Mouse (Mus musculus) lung, postnatal 25 days (tissue): ENCODE data around the gene Mark2.

Experiments used
- DNase-seq: peaks from one replicate; pipeline ENCODE4 v3.0.0; 2022; ENCODE audit warnings: low spot score

The Mark2 gene

GRCm38 (mm10) chr19:7334049-7334448 is 7.6 kb downstream of the Mark2 start:
- DNase-seq: peak; percentile 64

DNA sequence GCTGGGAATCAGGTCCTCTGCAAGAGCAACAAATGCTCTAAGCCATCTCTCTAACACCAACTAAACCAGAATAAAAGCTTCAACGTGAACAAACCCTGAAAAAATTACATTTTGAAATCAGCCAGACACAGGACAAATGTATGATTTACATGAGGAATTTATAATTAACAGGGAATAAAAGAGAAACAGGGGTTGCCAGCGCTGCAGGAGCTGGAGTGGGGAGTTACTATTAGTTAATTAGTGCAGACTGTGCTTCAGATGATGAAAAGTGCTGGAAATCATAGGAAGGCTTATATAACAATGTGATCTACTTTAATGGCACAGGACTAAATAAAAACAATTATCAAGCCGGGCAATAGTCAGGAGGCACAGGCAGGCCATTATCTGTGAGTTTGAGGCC is 20.3 kb downstream of the Mark2 start:
- DNase-seq: no peak

DNA sequence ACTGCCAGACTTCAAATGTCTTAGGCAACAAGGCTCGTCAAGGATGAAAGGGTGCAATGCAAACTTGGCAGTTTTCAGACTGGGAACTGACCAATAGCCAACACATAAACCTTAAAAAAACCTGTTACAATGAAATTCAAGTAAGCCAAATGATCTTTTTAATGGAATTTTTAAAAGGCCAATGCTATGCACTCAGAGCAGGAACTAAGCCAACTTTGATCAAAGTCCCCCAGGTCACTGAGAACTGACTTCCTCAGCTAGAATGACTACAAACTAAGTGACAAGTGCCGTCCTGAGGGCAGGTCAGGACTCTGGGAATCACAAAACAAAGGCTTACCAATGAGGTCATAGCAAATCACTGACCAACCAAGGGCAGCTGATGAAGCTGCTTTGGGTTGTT is 21.5 kb downstream of the Mark2 start:
- no peak for DNase-seq

GRCm38 (mm10) chr19:7317716-7318115 is 23.9 kb downstream of the Mark2 start:
- no peak for DNase-seq

- DNase-seq: no peak
Measured at GRCm38 (mm10) chr19:7316822-7317221, 24.8 kb downstream of the Mark2 start.

GRCm38 (mm10) chr19:7315587-7315984 is 26.1 kb downstream of the Mark2 start:
- DNase-seq: no peak

DNA sequence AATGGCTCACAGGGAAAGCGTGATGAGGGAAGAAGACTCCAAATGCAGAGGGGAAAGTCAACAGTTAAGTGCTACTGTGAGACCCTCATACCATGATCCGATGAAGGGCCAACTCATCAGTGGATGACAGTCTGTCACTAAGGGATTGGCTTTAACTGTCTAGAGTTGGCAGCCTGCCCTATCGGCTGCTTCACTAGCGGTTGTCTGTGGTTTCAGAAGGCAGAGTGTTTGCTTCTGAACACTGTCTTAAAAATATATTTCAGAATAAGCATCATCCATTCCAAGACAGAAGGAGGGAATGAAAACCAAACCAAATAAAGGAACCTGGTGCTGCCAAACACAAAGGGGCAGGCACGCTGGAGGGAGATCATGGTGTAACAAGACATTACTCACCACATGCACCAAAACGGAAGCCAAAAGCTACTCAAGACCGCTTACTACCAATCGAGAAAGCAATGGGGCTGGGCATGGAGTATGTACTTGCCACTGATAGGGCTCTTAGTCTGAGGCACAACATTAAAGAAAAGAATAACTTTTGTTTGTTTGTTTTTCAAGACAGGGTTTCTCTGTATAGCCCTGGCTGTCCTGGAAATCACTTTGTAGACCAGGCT is 26.6 kb downstream of the Mark2 start:
- no peak for DNase-seq

GRCm38 (mm10) chr19:7313660-7314059 is 28.0 kb downstream of the Mark2 start:
- no peak for DNase-seq

DNA sequence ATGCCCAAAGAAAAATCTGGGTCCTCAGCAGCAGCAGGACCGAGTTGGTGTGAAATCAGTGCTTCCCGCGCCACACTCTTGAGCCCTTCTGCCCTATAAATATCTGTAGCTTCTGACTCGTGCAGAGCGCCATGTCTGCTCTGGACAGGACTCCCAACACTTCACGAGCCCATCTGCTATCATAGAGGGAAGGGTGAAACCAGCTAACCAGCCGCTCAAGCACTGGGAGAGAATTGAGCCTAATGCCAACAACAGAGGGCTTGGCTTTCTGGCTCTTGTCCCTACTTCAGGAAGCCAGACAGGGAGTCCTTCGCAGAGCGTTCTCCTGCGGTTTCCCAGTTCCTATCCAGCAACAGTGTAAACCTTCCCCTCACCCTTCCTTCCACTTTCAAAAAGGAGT is 30.4 kb downstream of the Mark2 start:
- DNase-seq: peak; percentile 41

- DNase-seq: peak; percentile 75
Measured at GRCm38 (mm10) chr19:7310704-7311103, 31.0 kb downstream of the Mark2 start.

DNA sequence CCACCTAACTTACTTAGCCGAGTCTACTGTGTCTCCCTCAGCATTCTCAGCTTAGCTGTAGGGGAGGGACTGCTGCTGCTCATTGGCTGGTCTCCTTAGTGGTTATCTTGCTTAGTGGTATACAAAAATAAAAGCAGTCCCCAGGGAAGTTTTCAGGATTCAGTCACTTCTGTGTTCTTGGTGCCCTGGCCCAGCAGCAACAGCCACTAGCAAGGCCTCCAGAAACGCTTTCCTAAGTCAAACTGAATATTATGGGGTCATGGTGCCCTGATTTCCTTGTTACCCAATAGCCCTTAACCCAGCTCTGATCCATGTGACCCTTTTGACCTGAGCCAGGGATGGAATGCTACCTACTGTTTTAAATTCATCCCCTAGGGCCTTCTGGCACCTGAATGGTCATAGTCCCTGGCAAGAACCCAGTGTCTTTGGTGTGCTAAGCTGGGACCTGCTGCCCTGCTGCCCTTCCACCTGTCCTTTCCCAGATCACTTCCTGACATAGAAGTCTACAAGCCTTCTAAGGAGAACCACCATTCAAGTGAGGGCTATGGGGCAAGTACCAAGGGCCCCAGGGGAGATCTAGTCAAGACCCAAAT is 31.8 kb downstream of the Mark2 start:
- DNase-seq: no peak

DNA sequence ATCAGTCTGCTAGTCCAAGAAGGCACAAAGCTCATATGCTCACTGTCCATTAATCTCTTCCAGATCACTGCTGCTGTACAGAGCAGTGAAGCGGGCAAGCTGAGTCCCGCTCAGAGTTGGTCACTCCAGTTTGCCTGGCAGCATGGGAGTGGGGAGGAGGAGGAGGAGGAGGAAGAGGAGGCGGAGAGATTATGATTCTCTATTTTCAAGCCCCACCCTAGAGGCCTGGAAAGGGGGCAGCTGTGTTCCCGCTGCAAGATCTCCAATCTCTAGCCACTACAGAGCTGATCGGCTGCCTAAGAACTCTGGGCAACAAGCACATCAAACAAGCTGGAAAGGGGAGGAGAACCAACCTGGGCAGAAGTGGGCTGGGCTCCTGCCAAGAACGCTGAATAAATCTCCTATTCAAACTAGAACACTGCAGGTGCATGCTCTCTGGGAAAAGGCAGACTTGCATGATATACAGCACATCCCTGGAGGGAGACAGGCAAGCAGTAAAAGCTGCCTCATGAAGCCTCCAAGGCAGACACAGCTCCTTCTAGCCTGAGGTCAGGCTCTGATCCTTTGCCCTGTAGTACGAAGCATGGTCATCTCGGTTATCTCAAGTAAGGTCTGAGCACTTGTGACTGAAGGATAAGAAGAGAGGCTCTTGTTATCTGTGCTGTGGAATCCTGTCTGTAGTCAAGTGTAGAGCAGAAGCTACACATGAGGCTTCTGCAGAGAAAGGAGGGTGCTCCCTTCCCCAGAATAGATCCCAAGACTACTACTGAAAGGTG is 33.5 kb downstream of the Mark2 start:
- DNase-seq: peak; percentile 80

DNA sequence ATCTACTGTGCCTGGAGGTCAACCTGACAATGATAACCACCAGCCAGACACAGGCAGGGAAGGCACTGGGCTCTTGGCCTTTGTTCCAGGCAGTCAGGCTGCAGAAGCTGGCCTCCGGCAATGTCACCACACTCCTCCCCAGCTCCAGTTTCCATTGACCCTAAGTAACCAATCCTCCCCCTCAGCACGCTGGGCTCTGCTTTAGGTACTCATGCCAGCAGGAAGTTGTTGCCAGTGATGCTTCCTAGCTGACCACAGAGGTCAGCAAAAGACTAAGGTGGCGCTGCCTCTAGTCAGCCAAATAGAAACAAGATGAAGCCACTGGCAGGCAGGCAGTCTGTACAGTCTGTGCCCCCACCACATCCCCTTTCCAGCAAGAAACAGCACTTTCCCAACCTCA is 34.7 kb downstream of the Mark2 start:
- DNase-seq: peak; percentile 59

- DNase-seq: no peak
Measured at GRCm38 (mm10) chr19:7305380-7306310, 36.0 kb downstream of the Mark2 start.

DNA sequence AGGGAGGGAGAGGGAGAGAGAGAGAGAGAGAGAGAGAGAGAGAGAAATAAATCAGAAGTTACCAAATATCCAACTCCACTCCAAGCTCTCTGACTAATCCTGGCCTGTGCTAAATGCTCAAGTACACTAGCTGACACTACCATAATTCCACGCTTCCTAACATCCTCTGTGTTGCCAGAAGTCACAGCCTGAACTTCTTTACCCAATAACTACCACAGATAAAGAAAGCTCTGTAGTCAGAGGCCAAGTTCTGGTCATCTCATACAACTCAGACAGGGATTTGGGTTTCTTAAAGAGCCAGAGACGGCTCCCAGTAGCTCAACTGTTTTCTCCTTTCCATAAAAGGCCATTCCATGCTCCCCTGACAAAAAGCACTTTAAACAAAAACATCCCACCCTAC is 36.9 kb downstream of the Mark2 start:
- DNase-seq: no peak

GRCm38 (mm10) chr19:7303796-7304195 is 37.9 kb downstream of the Mark2 start:
- DNase-seq: no peak

GRCm38 (mm10) chr19:7302493-7302797 is 39.2 kb downstream of the Mark2 start:
- no peak for DNase-seq

DNA sequence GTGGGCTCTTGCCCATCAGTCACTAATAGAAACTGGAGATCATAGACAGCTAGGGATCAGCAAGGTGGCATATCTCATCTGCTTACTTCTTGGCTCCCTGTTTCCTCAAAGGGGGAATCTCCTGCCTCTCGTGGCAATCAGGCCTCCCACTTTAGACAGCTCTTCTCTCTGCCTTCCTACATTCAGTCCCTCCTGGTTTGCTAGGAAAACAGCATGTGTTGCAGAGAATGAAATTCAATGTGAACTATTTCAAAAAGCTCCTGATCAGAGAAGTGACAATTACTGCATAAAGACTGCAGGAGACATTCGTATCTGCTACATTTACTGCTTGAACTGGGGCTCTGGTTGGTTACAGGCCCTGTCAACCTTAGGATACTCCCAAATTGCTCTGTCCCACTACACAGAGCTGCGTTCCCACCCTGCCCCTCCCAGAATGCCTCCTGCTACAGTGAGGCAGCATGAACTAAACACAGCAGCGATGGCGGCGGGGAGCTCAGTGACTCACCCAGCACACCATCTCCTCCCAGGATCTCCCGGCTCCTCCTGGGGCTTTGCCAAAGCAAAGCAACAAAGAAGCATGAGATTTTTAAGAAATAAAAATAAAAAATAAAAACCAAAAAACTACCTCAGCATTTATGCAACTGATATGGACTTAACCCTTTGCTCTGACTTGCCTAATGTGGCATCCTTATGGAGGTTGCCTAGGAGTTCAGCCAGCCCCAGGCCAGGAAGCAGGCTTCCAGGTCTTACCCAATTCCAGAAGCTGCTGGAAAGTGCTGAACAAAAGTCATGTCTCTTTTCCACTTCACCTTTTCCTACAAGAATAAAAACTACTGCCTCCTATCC is 39.8 kb downstream of the Mark2 start:
- DNase-seq: no peak

DNA sequence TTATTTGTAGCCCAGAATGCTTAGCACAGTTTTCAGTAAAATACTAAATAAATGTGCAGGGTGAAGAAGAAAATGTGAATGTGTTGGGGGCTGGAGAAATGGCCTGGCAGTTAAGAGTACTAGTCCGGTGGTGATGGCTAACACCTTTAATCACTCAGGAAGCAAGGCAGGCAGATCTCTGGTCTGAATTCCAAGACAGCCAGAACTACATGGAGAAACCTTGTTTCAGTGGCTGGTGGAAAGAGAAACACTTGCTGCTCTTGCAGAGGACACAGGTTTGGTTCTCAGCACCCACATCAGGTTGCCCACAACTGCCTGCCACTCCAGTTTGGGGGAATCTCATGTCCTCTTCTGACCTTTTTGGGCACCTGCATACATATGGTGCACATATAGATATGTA is 41.6 kb downstream of the Mark2 start:
- no peak for DNase-seq

GRCm38 (mm10) chr19:7299052-7299451 is 42.6 kb downstream of the Mark2 start:
- no peak for DNase-seq

DNA sequence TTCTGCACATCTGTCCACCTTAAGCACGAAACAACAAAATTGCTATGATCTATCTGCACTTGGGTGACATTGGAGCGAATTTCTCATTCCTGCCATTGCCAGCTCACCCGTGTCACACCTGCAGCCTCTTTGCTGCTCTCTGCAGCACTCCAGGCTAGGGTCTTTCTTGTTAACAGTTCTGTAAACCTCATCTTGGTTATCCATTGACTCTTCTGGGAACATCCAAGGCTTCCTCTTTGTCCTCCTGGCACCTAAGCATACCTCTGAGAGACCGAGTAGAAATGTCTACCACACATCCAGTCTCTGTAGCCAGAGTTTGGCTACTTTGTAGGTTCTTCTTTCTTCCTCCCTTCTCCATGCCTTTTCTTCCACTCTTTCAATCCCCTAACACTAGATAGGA is 45.7 kb downstream of the Mark2 start:
- no peak for DNase-seq
